Mouse (Mus musculus): ENCODE data around the gene Hmx1. TPM values are rescaled to one million over a fixed set of nuclear protein-coding genes. Genes with fewer than 3 reads are reported as not detected.

The Hmx1 gene
- total and polyA plus RNA-seq, 2 experiments from 2014 or later = not detected

DNA sequence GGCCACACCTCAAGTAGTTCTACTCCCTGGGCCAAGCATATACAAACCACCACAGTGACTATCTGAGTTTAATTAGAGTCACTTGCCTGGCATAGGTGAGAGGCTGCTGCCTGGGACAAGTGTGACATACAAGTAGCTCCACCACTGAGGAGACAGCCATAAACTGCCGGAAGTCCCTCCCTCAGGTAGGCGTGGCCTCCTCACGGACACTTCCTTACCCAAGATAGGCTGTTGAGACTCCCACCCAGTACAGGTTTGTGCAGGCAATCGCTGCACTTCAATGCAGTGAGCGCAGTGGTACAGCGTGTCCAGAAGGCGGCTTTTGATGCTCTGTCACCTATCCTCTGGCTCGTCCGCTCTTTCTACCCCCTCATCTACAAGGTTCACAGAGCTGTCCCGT, 22.1 kb downstream of the Hmx1 start:
- no peaks in the 10 kb centered on the region for H3K27me3 ChIP-seq (ENCODE audit: insufficient read depth, low read length)
- H3K27ac ChIP-seq = no peak overlapping the region
- H3K4me3 ChIP-seq (ENCODE audit: low read length) = no peak overlapping the region
- DNase-seq (ENCODE audit: low spot score) = no peak
- no peak overlapping the region for H3K9ac ChIP-seq (replicated peaks; ENCODE audit: low read length)
- H3K4me1 ChIP-seq (ENCODE audit: insufficient read depth, low read length) = no peaks in the 10 kb centered on the region
- ATAC-seq = no peak
- 69% methylated on average over 10 of the region's 10 CpGs for WGBS
- H3K36me3 ChIP-seq (ENCODE audit: insufficient read depth, low read length) = no peaks in the 10 kb centered on the region
- H3K9me3 ChIP-seq (ENCODE audit: low read length) = no peaks in the 10 kb centered on the region
- TF ChIP-seq CTCF (IDR thresholded peaks at IDR 0.05; ENCODE audit: low read depth) = no peak
- H3K4me2 ChIP-seq (ENCODE audit: low read depth, low read length) = no peak overlapping the region

DNA sequence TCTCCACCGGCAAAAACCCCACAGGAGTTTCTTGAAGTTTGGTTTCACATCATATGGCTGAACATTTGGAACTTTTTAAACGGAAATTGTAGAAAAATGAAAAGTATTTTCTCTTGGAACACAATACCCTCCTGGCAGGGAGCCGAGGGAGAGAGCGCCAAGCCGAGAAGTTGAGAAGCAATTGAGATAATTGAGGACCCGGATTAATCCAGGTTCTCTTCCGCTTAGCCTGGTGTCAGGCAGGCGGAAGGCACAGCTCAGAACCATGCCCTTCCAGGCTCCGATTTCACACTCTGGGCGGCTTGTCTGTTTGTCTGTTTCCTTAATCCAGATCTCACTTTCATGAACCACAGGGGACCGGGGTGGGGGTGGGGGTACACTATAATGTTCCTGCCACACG, 23.9 kb downstream of the Hmx1 start:
- 37% methylated on average over 12 of the region's 12 CpGs for WGBS
- DNase-seq (ENCODE audit: low spot score) = no peak

DNA sequence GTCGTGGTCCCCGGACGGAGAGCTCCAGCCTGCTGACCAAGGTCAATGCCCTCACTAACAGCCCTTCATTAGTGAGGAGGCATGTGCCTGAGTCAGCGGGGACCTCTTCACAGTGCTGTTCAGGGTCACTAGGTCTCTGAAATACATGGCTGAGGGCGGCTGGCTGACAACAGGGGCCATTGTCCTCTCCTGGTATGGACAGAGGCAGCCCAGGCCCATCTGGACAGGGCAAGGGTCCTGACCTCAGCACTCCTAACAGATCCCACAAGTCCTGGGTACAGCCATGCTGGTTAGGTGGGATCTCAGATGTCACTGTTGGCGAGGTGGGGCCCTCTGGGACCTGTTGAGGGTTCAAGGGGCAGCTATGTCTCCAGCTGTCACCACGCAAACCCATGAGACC, 28.8 kb downstream of the Hmx1 start:
- 24% methylated on average over 7 of the region's 7 CpGs for WGBS
- no peak for TF ChIP-seq CTCF (IDR thresholded peaks at IDR 0.05; ENCODE audit: low read depth)
- ATAC-seq = no peak
- Histone ChIP-seq H3K27ac (no peak overlapping the region), H3K9me3 (ENCODE audit: low read length) (no peaks in the 10 kb centered on the region), H3K27me3 (ENCODE audit: insufficient read depth, low read length) (no peaks in the 10 kb centered on the region; the same call in 1 of the 2 replicates), H3K4me1 (ENCODE audit: insufficient read depth, low read length) (no peaks in the 10 kb centered on the region), H3K36me3 (ENCODE audit: insufficient read depth, low read length) (no peaks in the 10 kb centered on the region), H3K9ac (replicated peaks; ENCODE audit: low read length) (no peak overlapping the region), H3K4me3 (ENCODE audit: low read length) (no peak overlapping the region), H3K4me2 (ENCODE audit: low read depth, low read length) (no peak overlapping the region)
- DNase-seq (ENCODE audit: low spot score) = no peak

More for the DNA sequence above, 23.9 kb downstream of the Hmx1 start:
- H3K27me3 ChIP-seq (ENCODE audit: insufficient read depth, low read length) = no peaks in the 10 kb centered on the region
- H3K4me3 ChIP-seq (ENCODE audit: low read length) = no peak overlapping the region
- no peaks in the 10 kb centered on the region for H3K36me3 ChIP-seq (ENCODE audit: insufficient read depth, low read length)
- H3K9ac ChIP-seq (replicated peaks; ENCODE audit: low read length) = no peak overlapping the region
- no peak overlapping the region for H3K4me2 ChIP-seq (ENCODE audit: low read depth, low read length)
- TF ChIP-seq CTCF (IDR thresholded peaks at IDR 0.05; ENCODE audit: low read depth) = no peak
- no peaks in the 10 kb centered on the region for H3K9me3 ChIP-seq (ENCODE audit: low read length)
- ATAC-seq = no peak
- no peak overlapping the region for H3K27ac ChIP-seq
- no peaks in the 10 kb centered on the region for H3K4me1 ChIP-seq (ENCODE audit: insufficient read depth, low read length)

DNA sequence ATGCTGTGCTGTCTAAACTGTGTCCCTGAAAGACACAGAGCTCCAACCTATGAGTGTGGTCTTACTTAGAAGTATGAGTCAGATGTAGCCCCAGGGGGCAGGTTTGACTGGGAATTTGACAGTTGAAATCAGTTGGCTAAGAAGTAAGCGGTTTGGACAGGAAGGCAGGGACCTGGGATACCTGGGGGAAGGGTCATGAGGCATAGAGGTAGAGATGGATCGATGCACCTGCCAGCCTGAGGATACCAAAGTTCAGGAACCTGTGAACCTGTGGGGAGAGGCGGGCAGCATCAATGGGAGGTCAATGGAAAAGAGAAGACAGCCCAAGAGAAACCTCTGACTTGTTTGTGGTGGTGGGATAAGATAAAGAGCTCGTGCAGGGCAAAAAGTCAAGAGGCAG, 32.7 kb downstream of the Hmx1 start:
- no peak for TF ChIP-seq CTCF (IDR thresholded peaks at IDR 0.05; ENCODE audit: low read depth)
- no peak overlapping the region for H3K4me2 ChIP-seq (ENCODE audit: low read depth, low read length)
- no peaks in the 10 kb centered on the region; the same call in 1 of the 2 replicates for H3K27me3 ChIP-seq (ENCODE audit: insufficient read depth, low read length)

GRCm38 (mm10) chr5:35425218-35425617, 36.3 kb downstream of the Hmx1 start:
- Histone ChIP-seq H3K4me3 (ENCODE audit: low read length) (no peak overlapping the region), H3K9ac (replicated peaks; ENCODE audit: low read length) (no peak overlapping the region), H3K27ac (no peak overlapping the region), H3K4me2 (ENCODE audit: low read depth, low read length) (no peak overlapping the region), H3K4me1 (ENCODE audit: insufficient read depth, low read length) (no peaks in the 10 kb centered on the region), H3K27me3 (ENCODE audit: insufficient read depth, low read length) (no peaks in the 10 kb centered on the region; the same call in 1 of the 2 replicates), H3K9me3 (ENCODE audit: low read length) (no peaks in the 10 kb centered on the region), H3K36me3 (ENCODE audit: insufficient read depth, low read length) (no peaks in the 10 kb centered on the region)
- 14% methylated on average over 11 of the region's 11 CpGs for WGBS
- ATAC-seq = peak; percentile 55
- TF ChIP-seq CTCF (IDR thresholded peaks at IDR 0.05; ENCODE audit: low read depth) = no peak
- peak; percentile 16 for DNase-seq (ENCODE audit: low spot score)

More for the DNA sequence above, 32.7 kb downstream of the Hmx1 start:
- H3K27ac ChIP-seq = no peak overlapping the region
- no peak overlapping the region for H3K4me3 ChIP-seq (ENCODE audit: low read length)
- H3K9me3 ChIP-seq (ENCODE audit: low read length) = no peaks in the 10 kb centered on the region
- no peaks in the 10 kb centered on the region for H3K4me1 ChIP-seq (ENCODE audit: insufficient read depth, low read length)
- H3K9ac ChIP-seq (replicated peaks; ENCODE audit: low read length) = no peak overlapping the region
- 79% methylated on average over 4 of the region's 4 CpGs for WGBS
- no peak for DNase-seq (ENCODE audit: low spot score)
- H3K36me3 ChIP-seq (ENCODE audit: insufficient read depth, low read length) = no peaks in the 10 kb centered on the region
- no peak for ATAC-seq

- Histone ChIP-seq H3K4me3 (ENCODE audit: low read length) (no peak overlapping the region), H3K36me3 (ENCODE audit: insufficient read depth, low read length) (no peaks in the 10 kb centered on the region), H3K27me3 (ENCODE audit: insufficient read depth, low read length) (no peaks in the 10 kb centered on the region), H3K4me1 (ENCODE audit: insufficient read depth, low read length) (no peaks in the 10 kb centered on the region), H3K4me2 (ENCODE audit: low read depth, low read length) (no peak overlapping the region), H3K9me3 (ENCODE audit: low read length) (no peaks in the 10 kb centered on the region), H3K9ac (replicated peaks; ENCODE audit: low read length) (no peak overlapping the region), H3K27ac (no peak overlapping the region)
- DNase-seq (ENCODE audit: low spot score) (no peak), ATAC-seq (no peak)
- WGBS = 70% methylated on average over 6 of the region's 6 CpGs
- no peak for TF ChIP-seq CTCF (IDR thresholded peaks at IDR 0.05; ENCODE audit: low read depth)
Observed at GRCm38 (mm10) chr5:35427901-35428300, 39.0 kb downstream of the Hmx1 start.

DNA sequence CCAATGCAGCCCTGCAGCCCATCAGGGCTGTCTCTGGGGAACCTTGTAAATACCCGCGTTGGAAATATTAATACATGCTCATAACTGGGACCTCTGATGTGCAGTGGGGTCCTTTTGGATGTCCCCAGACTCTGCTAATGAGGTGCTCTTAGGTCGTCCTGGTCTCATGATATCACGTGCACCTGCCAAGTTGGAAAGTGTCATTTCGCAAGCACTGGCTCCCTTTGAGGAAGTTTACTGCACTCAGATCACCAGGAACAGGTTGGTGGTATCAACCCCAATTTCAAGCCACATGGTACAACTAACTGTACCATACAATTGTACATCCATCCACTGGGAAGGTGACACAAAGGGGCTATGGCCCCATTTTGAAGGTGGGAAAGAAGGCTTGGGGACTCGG, 39.5 kb downstream of the Hmx1 start:
- ATAC-seq (no peak), DNase-seq (ENCODE audit: low spot score) (no peak)
- no peak overlapping the region for H3K4me3 ChIP-seq (ENCODE audit: low read length)

More for the DNA sequence above, 39.5 kb downstream of the Hmx1 start:
- Histone ChIP-seq H3K9ac (replicated peaks; ENCODE audit: low read length) (no peak overlapping the region), H3K27me3 (ENCODE audit: insufficient read depth, low read length) (no peaks in the 10 kb centered on the region), H3K4me1 (ENCODE audit: insufficient read depth, low read length) (no peaks in the 10 kb centered on the region), H3K36me3 (ENCODE audit: insufficient read depth, low read length) (no peaks in the 10 kb centered on the region), H3K9me3 (ENCODE audit: low read length) (no peaks in the 10 kb centered on the region), H3K27ac (no peak overlapping the region), H3K4me2 (ENCODE audit: low read depth, low read length) (no peak overlapping the region)
- TF ChIP-seq CTCF (IDR thresholded peaks at IDR 0.05; ENCODE audit: low read depth) = no peak
- 90% methylated on average over 6 of the region's 6 CpGs for WGBS
